Mouse (Mus musculus) midbrain, postnatal 0 days (tissue): ENCODE data around the gene St3gal3. TPM values are rescaled to one million over a fixed set of nuclear protein-coding genes. Genes with fewer than 3 reads are reported as not detected.

ENCODE experiments used
- ATAC-seq: fragments of 200-750 bp; cut with Nextera tagmentation; 2 replicates; pipeline ENCODE4 v1.8.0; 2017; ENCODE audit warnings: moderate number of reproducible peaks, mild to moderate bottlenecking, moderate TSS enrichment, moderate library complexity; ENCODE audit not compliant: low FRiP score
- DNase-seq: peaks from one replicate; pipeline ENCODE4 v3.0.0-alpha.2; 2015; ENCODE audit warnings: low spot score
- H3K27ac ChIP-seq: fragments of 300-500 bp; sonication (generic); 2 replicates; pipeline ENCODE4 v1.5.1; 2014; ENCODE audit warnings: low read depth, mild to moderate bottlenecking, low read length, mixed read lengths
- H3K27me3 ChIP-seq: fragments of 300-500 bp; sonication (generic); 2 replicates; pipeline ENCODE4 v1.6.1; 2014; ENCODE audit warnings: low read length, control low read depth, mixed read lengths; ENCODE audit not compliant: insufficient read depth
- H3K36me3 ChIP-seq: fragments of 300-500 bp; sonication (generic); 2 replicates; pipeline ENCODE4 v1.6.1; 2014; ENCODE audit warnings: low read length, control low read depth, mixed read lengths; ENCODE audit not compliant: insufficient read depth
- H3K4me1 ChIP-seq: fragments of 300-500 bp; sonication (generic); 2 replicates; pipeline ENCODE4 v1.6.1; 2014; ENCODE audit warnings: mild to moderate bottlenecking, control low read depth, antibody characterized with exemption, low read length, mixed read lengths; ENCODE audit not compliant: insufficient read depth
- H3K4me2 ChIP-seq: fragments of 300-500 bp; sonication (generic); 2 replicates; pipeline ENCODE4 v1.6.1; 2014; ENCODE audit warnings: low read depth, mild to moderate bottlenecking, low read length, mixed read lengths; ENCODE audit not compliant: poor library complexity, severe bottlenecking
- H3K4me3 ChIP-seq: fragments of 300-500 bp; sonication (generic); 2 replicates; pipeline ENCODE4 v1.5.1; 2014; ENCODE audit warnings: low read depth, mild to moderate bottlenecking, low read length, moderate library complexity
- H3K9ac ChIP-seq: fragments of 300-500 bp; sonication (generic); replicated peaks from 2 replicates; pipeline ENCODE4 v1.6.1; 2014; ENCODE audit warnings: mild to moderate bottlenecking, low read length, moderate library complexity, mixed read lengths; ENCODE audit not compliant: poor library complexity, severe bottlenecking
- H3K9me3 ChIP-seq: fragments of 300-500 bp; sonication (generic); 2 replicates; pipeline ENCODE4 v1.6.1; 2016; ENCODE audit warnings: low read length, control low read depth
- CTCF ChIP-seq: IDR thresholded peaks from 2 replicates; pipeline ENCODE4 v1.5.1; 2016; ENCODE audit warnings: antibody characterized with exemption, mild to moderate bottlenecking
- WGBS: fragments of 180-500 bp; shearing (Covaris S2); extraction: QIAGEN DNeasy Blood & Tissue Kit; methylation state at CpG from one replicate; pipeline ENCODE4 v1.1.7; 2014; 5-methylcytosine and 5-hydroxymethylcytosine counted together
- polyA plus RNA-seq: library from polyadenylated mRNA; unstranded; fragments of >200 nt; fragmentation: Nextera tagmentation; extraction: Ambion mirVana; gene quantifications from 2 replicates; pipeline ENCODE4 v1.2.1, GENCODE M21; 2015
- total RNA-seq: library from RNA; depleted of rRNA; stranded (reverse); fragments of >200 nt; gene quantifications from 2 replicates; pipeline ENCODE4 v1.2.3, GENCODE M21; 2014

The St3gal3 gene
- total and polyA plus RNA-seq, 2 experiments from 2014 or later = 10.7 to 46.3 TPM

DNA sequence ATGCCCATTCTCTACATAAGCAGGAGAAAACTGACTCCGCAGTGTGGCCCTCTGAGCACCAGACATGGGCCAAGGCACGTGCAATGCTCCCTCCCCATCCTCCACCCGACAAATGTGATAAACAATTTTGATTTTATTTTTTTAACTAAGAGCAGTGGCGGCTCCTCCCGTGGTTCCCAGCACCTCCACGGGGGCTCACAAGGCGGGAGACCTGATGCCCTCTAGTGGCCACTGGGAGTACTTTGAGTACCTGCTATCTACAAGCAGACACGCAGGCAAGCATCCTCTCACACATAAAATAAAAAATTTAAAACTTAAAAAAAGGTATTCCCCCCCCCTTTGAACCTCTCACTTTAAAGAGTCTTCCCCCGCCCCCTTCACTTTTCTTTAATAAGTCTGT, 36.3 kb upstream of the St3gal3 start:
- no peak for ATAC-seq
- DNase-seq = no peak

DNA sequence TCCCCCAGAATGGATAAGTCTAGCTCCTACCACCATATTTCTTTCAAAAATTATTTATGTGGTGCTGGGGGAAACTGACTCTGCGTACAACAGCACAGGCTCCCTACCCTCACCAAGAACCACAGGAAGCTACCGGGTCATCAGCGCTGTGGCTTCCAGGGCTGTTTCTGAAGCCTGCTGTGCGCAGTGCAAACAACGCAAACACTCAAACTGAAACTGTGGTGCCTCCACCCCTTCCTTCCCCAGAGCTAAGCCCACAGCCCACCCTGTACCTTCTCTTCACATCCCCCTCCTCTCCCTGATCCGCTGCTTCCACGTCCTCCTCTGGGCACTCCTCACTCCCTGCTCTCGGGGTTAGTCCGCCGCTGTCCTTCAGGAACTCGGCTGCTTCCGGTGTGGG, 27.4 kb upstream of the St3gal3 start:
- Histone ChIP-seq H3K9ac (no peak overlapping the region), H3K27ac (no peak overlapping the region), H3K9me3 (no peaks in the 10 kb centered on the region), H3K27me3 (no peaks in the 10 kb centered on the region), H3K4me3 (no peak overlapping the region), H3K4me2 (no peak overlapping the region), H3K36me3 (peaks cover 81% of the 10 kb centered on the region), H3K4me1 (no peaks in the 10 kb centered on the region)
- no peak for ATAC-seq
- TF ChIP-seq CTCF = no peak
- WGBS = 91% methylated on average over 12 of the region's 12 CpGs
- no peak for DNase-seq

More for the DNA sequence above, 36.3 kb upstream of the St3gal3 start:
- no peak overlapping the region for H3K27ac ChIP-seq
- H3K9ac ChIP-seq = no peak overlapping the region
- peak; percentile 48 for TF ChIP-seq CTCF
- H3K4me2 ChIP-seq = no peak overlapping the region
- no peak overlapping the region for H3K4me3 ChIP-seq
- H3K36me3 ChIP-seq = peaks cover 83% of the 10 kb centered on the region
- WGBS = 91% methylated on average over 9 of the region's 9 CpGs
- H3K4me1 ChIP-seq = no peaks in the 10 kb centered on the region
- H3K9me3 ChIP-seq = no peaks in the 10 kb centered on the region
- no peaks in the 10 kb centered on the region for H3K27me3 ChIP-seq

DNA sequence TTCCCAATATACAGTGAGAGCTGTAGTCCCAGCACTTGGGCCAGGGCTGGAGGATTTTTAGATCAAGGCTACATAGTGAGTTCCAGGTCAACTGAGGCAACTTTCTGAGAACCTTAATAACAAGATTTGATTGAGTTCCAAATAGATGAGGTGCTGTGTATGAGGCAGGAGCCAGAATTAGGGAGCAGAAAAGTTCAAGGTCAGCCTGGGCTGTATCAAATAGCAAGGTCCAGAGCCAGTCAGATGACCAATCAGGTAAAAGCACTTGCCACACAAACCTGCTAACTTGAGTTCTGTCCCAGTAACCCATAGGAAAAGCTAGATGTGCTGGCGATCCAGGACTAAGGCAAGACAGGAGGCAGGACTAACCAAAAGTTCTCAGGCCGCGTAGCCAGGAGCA, 23.0 kb upstream of the St3gal3 start:
- H3K4me2 ChIP-seq = no peak overlapping the region
- TF ChIP-seq CTCF = no peak
- 99% methylated on average over 3 of the region's 3 CpGs for WGBS

DNA sequence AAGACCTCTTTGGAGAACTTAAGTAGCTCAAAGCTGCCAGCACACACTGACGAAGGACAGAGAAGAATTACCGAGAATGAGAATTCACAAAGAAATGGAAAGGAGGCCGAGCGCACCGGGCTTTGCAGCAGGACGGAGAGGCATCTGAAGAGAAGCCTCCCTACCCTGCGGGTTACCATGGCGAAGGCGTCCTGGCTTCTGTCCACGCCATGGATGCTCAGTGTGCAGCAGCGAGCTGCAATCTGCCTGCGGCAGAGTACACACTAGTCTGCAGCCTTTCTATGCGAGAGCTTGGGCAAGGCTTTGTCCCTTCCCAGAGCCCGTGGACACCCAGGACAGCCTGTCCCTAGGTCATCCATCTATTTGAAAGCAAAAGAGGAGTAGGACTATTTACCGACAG, 21.8 kb upstream of the St3gal3 start:
- DNase-seq (peak; percentile 52), ATAC-seq (no peak)
- Histone ChIP-seq H3K4me2 (no peak overlapping the region), H3K27ac (no peak overlapping the region), H3K27me3 (no peaks in the 10 kb centered on the region), H3K9me3 (no peaks in the 10 kb centered on the region), H3K9ac (no peak overlapping the region), H3K36me3 (peaks cover 90% of the 10 kb centered on the region), H3K4me1 (no peaks in the 10 kb centered on the region), H3K4me3 (no peak overlapping the region)
- 75% methylated on average over 15 of the region's 15 CpGs for WGBS
- no peak for TF ChIP-seq CTCF

More for the DNA sequence above, 23.0 kb upstream of the St3gal3 start:
- H3K4me3 ChIP-seq = no peak overlapping the region
- H3K27me3 ChIP-seq = no peaks in the 10 kb centered on the region
- no peaks in the 10 kb centered on the region for H3K4me1 ChIP-seq
- no peaks in the 10 kb centered on the region for H3K9me3 ChIP-seq
- H3K9ac ChIP-seq = no peak overlapping the region
- no peak for DNase-seq
- no peak overlapping the region for H3K27ac ChIP-seq
- ATAC-seq = no peak
- H3K36me3 ChIP-seq = peaks cover 90% of the 10 kb centered on the region

DNA sequence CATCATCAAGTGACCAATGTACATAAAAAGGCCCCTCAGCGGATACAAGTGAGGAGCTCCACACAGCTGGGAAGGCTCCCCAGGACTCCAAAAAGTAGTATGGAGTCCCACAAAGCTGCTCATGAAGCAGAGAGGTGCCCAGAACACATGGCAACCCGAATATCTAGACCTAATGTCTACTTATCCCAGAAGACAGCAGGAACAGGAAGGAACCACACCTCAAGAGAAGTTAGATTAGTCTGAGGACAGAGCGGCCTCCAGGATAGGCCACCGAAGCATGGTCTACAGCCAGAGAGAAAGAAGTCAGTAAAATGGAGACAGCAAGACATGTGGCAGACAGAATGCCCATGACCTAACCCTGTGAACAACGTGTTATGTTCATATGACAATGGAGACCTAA, 20.2 kb upstream of the St3gal3 start:
- WGBS = 97% methylated on average over 5 of the region's 5 CpGs
- H3K4me3 ChIP-seq = no peak overlapping the region
- no peak overlapping the region for H3K9ac ChIP-seq
- TF ChIP-seq CTCF = no peak
- H3K36me3 ChIP-seq = peaks cover 87% of the 10 kb centered on the region
- no peak for DNase-seq
- no peak overlapping the region for H3K27ac ChIP-seq
- H3K27me3 ChIP-seq = no peaks in the 10 kb centered on the region
- H3K9me3 ChIP-seq = no peaks in the 10 kb centered on the region
- no peaks in the 10 kb centered on the region for H3K4me1 ChIP-seq
- no peak overlapping the region for H3K4me2 ChIP-seq
- no peak for ATAC-seq

DNA sequence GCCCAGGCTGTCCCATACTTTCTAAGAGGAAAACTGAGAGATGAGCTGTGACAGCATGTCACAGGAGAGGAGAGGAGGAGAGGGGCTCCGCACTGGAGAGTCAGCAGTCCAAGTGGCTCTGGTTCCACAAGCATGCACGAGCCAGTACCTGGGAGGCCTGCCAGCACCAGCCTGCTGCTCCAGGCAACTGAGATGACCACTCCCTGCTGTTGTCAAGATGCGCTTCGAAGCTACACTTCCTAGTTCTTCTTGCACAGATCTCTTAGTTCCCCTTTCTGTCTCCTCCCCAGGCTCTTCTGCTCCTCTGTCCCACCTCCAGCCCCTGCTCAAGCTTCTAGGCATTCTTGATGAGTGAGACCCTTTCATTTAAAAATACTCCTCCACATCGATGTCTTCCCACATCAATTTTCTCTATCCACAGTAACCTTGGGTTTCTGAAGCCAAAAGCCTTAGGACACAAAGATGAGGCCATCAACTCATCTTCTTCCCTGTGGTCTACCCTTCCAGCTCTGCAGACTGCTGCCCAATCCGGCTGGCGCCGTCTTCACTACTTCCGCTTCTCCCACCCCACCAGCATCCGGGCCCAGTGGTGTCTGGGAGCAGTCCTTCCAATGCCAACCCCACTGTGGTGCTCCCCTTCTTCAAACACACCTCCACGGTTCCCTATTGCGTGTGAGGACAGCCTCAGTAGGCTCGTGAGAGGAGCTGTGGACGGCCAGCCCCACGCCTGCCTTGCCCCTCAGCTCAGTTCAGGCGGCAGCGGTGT, 17.5 kb upstream of the St3gal3 start:
- Histone ChIP-seq H3K27me3 (no peaks in the 10 kb centered on the region), H3K9me3 (no peaks in the 10 kb centered on the region), H3K4me2 (no peak overlapping the region), H3K9ac (no peak overlapping the region), H3K4me3 (no peak overlapping the region), H3K36me3 (peaks cover 88% of the 10 kb centered on the region), H3K4me1 (no peaks in the 10 kb centered on the region), H3K27ac (no peak overlapping the region)
- TF ChIP-seq CTCF = no peak
- WGBS = 96% methylated on average over 17 of the region's 17 CpGs
- ATAC-seq (no peak), DNase-seq (peak; percentile 43)
